Mouse (Mus musculus): Measurements from ENCODE around the gene Smoc2. TPM values are rescaled to one million over a fixed set of nuclear protein-coding genes. Genes with fewer than 3 reads are reported as not detected.

The Smoc2 gene
- polyA plus RNA-seq, 1 experiment from 2014 or later = 24.0 TPM

DNA sequence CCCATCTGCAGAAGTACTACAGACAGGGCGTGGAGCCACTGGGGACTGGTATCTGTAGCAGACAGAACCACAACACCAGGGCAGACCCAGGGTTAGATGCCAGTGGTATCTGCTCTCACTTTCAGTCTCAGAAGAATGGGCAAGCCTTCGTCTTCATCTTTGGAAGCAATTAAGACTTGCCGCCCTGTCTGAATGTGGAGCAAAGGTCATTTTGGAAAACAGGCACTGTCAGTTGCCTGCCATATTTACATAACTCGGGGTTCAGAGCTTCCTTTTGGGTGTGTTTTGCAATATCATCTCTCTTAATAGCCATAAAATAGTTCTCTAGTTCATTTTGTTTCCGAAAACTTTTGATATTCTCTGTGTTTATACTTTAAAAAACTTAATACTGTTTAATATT is 168.0 kb downstream of the Smoc2 start:
- Histone ChIP-seq H3K9me3 (no peaks in the 10 kb centered on the region), H3K9ac (replicated peaks) (no peak overlapping the region), H3K4me3 (no peak overlapping the region), H3K4me1 (no peaks in the 10 kb centered on the region), H3K4me2 (replicated peaks) (no peak overlapping the region), H3K27me3 (no peaks in the 10 kb centered on the region), H3K36me3 (no peaks in the 10 kb centered on the region), H3K27ac (replicated peaks) (no peak overlapping the region)
- ATAC-seq (ENCODE audit: low FRiP score, low read depth) = no peak
- WGBS = 81% methylated on average over 5 of the region's 5 CpGs

Other genes with a start within 250 kb of the Smoc2 start
- not detected in 2 replicates for gene Gm7358, start 220.0 kb upstream of the Smoc2 start, polyA plus RNA-seq (2016; fragmentation: Nextera tagmentation; extraction: Ambion mirVana)
- 0.60 and 0.85 TPM in 2 replicates for gene Dact2, start 75.2 kb upstream of the Smoc2 start, polyA plus RNA-seq (2016; fragmentation: Nextera tagmentation; extraction: Ambion mirVana)